Mouse (Mus musculus) stomach, postnatal 0 days (tissue): ENCODE measurements around the gene Gfod1. TPM values are rescaled to one million over a fixed set of nuclear protein-coding genes. Genes with fewer than 3 reads are reported as not detected.

Experiments
- ATAC-seq: fragments of 200-750 bp; cut with Nextera tagmentation; 2 replicates; pipeline ENCODE4 v1.8.0; 2017; ENCODE audit not compliant: low FRiP score, low TSS enrichment
- DNase-seq: peaks from one replicate; pipeline ENCODE4 v3.0.0-alpha.2; 2016; ENCODE audit warnings: low spot score
- H3K27ac ChIP-seq: fragments of 300-500 bp; sonication (generic); replicated peaks from 2 replicates; pipeline ENCODE4 v1.5.1; 2014; ENCODE audit warnings: mild to moderate bottlenecking, control low read depth
- H3K27me3 ChIP-seq: fragments of 300-500 bp; sonication (generic); 2 replicates; pipeline ENCODE4 v1.6.1; 2014; ENCODE audit warnings: low read length; ENCODE audit not compliant: control insufficient read depth, insufficient read depth
- H3K36me3 ChIP-seq: fragments of 300-500 bp; sonication (generic); 2 replicates; pipeline ENCODE4 v1.6.1; 2014; ENCODE audit warnings: low read length, mixed read lengths; ENCODE audit not compliant: control insufficient read depth, insufficient read depth
- H3K4me1 ChIP-seq: fragments of 300-500 bp; sonication (generic); replicated peaks from 2 replicates; pipeline ENCODE4 v1.6.1; 2014; ENCODE audit warnings: antibody characterized with exemption; ENCODE audit not compliant: control insufficient read depth, insufficient read depth
- H3K4me2 ChIP-seq: fragments of 300-500 bp; sonication (generic); replicated peaks from 2 replicates; pipeline ENCODE4 v1.6.1; 2014; ENCODE audit warnings: low read depth, mild to moderate bottlenecking, control low read depth, moderate library complexity
- H3K4me3 ChIP-seq: fragments of 300-500 bp; sonication (generic); 2 replicates; pipeline ENCODE4 v1.5.1; 2014; ENCODE audit warnings: low read depth, low read length, control low read depth
- H3K9ac ChIP-seq: fragments of 300-500 bp; sonication (generic); 2 replicates; pipeline ENCODE4 v1.6.1; 2014; ENCODE audit warnings: mild to moderate bottlenecking, low read length, control low read depth, mixed read lengths
- H3K9me3 ChIP-seq: fragments of 300-500 bp; sonication (generic); 2 replicates; pipeline ENCODE4 v1.6.1; 2016; ENCODE audit warnings: low read length; ENCODE audit not compliant: control insufficient read depth
- CTCF ChIP-seq: IDR thresholded peaks from 2 replicates; pipeline ENCODE4 v1.5.1; 2016; ENCODE audit warnings: antibody characterized with exemption, low read depth, mild to moderate bottlenecking, moderate library complexity
- EP300 ChIP-seq: optimal IDR thresholded peaks from 2 replicates; pipeline ENCODE3; 2016; ENCODE audit warnings: antibody characterized with exemption
- WGBS: fragments of 180-500 bp; shearing (Covaris S2); extraction: QIAGEN DNeasy Blood & Tissue Kit; methylation state at CpG from one replicate; pipeline ENCODE4 v1.1.7; 2014; 5-methylcytosine and 5-hydroxymethylcytosine counted together
- polyA plus RNA-seq: library from polyadenylated mRNA; unstranded; fragments of >200 nt; fragmentation: Nextera tagmentation; extraction: Ambion mirVana; gene quantifications from 2 replicates; pipeline ENCODE4 v1.2.1, GENCODE M21; 2015

Gfod1 gene
- polyA plus RNA-seq, 1 experiment from 2014 or later: 0.57 TPM

- Histone ChIP-seq H3K27me3 (no peaks in the 10 kb centered on the region), H3K4me3 (no peak overlapping the region), H3K4me2 (no peak overlapping the region), H3K36me3 (no peaks in the 10 kb centered on the region), H3K27ac (no peak overlapping the region), H3K9ac (no peak overlapping the region), H3K9me3 (no peaks in the 10 kb centered on the region), H3K4me1 (no peaks in the 10 kb centered on the region)
- ATAC-seq: no peak
- TF ChIP-seq EP300 (no peak), CTCF (no peak)
- no peak for DNase-seq
- 68% methylated on average over 4 of the region's 4 CpGs for WGBS
Observed at GRCm38 (mm10) chr13:43288444-43288843, 15.5 kb downstream of the Gfod1 start.

- Histone ChIP-seq H3K36me3 (no peaks in the 10 kb centered on the region), H3K27me3 (no peaks in the 10 kb centered on the region), H3K4me1 (no peaks in the 10 kb centered on the region), H3K27ac (no peak overlapping the region), H3K4me3 (no peak overlapping the region), H3K9ac (no peak overlapping the region), H3K4me2 (no peak overlapping the region), H3K9me3 (no peaks in the 10 kb centered on the region)
- no peak for ATAC-seq
- 40% methylated on average over 5 of the region's 5 CpGs for WGBS
- no peak for TF ChIP-seq EP300
- TF ChIP-seq CTCF: no peak
- no peak for DNase-seq
Observed at GRCm38 (mm10) chr13:43288026-43288425, 15.9 kb downstream of the Gfod1 start.

GRCm38 (mm10) chr13:43286836-43287235, 17.1 kb downstream of the Gfod1 start:
- ATAC-seq: no peak
- 66% methylated on average over 7 of the region's 7 CpGs for WGBS

DNA sequence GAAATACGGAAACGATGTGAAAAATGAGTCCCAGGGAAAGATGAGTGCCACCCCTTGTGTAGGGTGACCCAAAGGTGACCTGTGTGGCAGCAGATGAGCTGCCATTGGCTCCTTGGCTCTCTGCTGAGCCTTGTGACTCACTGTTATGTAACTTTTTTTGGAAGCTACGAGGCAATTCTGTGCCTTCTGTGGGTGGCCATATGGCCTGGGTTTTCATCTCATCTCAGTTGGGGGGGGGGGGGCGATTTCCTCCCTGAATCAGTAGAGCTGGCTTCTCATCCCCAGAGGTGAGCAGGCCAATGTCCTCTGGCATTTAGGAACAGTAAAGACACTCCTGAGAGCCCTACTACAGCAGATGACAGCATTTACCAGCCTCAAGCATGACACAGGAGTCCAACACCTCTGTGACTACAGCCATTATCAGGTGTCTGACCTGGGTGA, 19.2 kb downstream of the Gfod1 start:
- no peaks in the 10 kb centered on the region for H3K4me1 ChIP-seq
- no peak overlapping the region for H3K9ac ChIP-seq
- 71% methylated on average over 4 of the region's 4 CpGs for WGBS
- no peaks in the 10 kb centered on the region for H3K36me3 ChIP-seq
- no peaks in the 10 kb centered on the region for H3K9me3 ChIP-seq
- no peak for TF ChIP-seq CTCF
- no peak for TF ChIP-seq EP300
- ATAC-seq (no peak), DNase-seq (no peak)
- no peak overlapping the region for H3K4me2 ChIP-seq
- no peak overlapping the region for H3K27ac ChIP-seq
- H3K4me3 ChIP-seq: no peak overlapping the region
- no peaks in the 10 kb centered on the region for H3K27me3 ChIP-seq

More at GRCm38 (mm10) chr13:43286836-43287235, 17.1 kb downstream of the Gfod1 start:
- H3K27me3 ChIP-seq: no peaks in the 10 kb centered on the region
- DNase-seq: no peak
- H3K27ac ChIP-seq: no peak overlapping the region
- no peak overlapping the region for H3K4me2 ChIP-seq
- H3K9ac ChIP-seq: no peak overlapping the region
- no peak overlapping the region for H3K4me3 ChIP-seq
- H3K9me3 ChIP-seq: no peaks in the 10 kb centered on the region
- no peaks in the 10 kb centered on the region for H3K4me1 ChIP-seq
- no peak for TF ChIP-seq EP300
- no peak for TF ChIP-seq CTCF
- H3K36me3 ChIP-seq: no peaks in the 10 kb centered on the region

- no peaks in the 10 kb centered on the region for H3K27me3 ChIP-seq
- no peaks in the 10 kb centered on the region for H3K4me1 ChIP-seq
- no peak overlapping the region for H3K9ac ChIP-seq
- TF ChIP-seq EP300: no peak
- no peak for TF ChIP-seq CTCF
- 93% methylated on average over 14 of the region's 14 CpGs for WGBS
- H3K4me2 ChIP-seq: no peak overlapping the region
- no peak for ATAC-seq
- no peak overlapping the region for H3K4me3 ChIP-seq
- no peak for DNase-seq
- H3K9me3 ChIP-seq: no peaks in the 10 kb centered on the region
- no peak overlapping the region for H3K27ac ChIP-seq
- H3K36me3 ChIP-seq: no peaks in the 10 kb centered on the region
Observed at GRCm38 (mm10) chr13:43273906-43274305, 30.1 kb downstream of the Gfod1 start.

GRCm38 (mm10) chr13:43272303-43273135, 31.5 kb downstream of the Gfod1 start:
- H3K9me3 ChIP-seq: no peaks in the 10 kb centered on the region
- ATAC-seq (no peak), DNase-seq (no peak)
- H3K27ac ChIP-seq: no peak overlapping the region
- no peak overlapping the region for H3K9ac ChIP-seq
- no peak overlapping the region for H3K4me3 ChIP-seq
- H3K4me1 ChIP-seq: no peaks in the 10 kb centered on the region
- H3K36me3 ChIP-seq: no peaks in the 10 kb centered on the region
- no peak for TF ChIP-seq EP300
- no peak for TF ChIP-seq CTCF
- no peaks in the 10 kb centered on the region for H3K27me3 ChIP-seq
- H3K4me2 ChIP-seq: no peak overlapping the region
- 62% methylated on average over 13 of the region's 13 CpGs for WGBS
